Mouse (Mus musculus) forebrain, embryonic 15.5 days (tissue): ENCODE results near the gene Iah1. TPM values are rescaled to one million over a fixed set of nuclear protein-coding genes. Genes with fewer than 3 reads are reported as not detected.
A peak's percentile ranks its signal among the peaks of the same experiment; 100 is the strongest.

ENCODE experiments used
- ATAC-seq: fragments of 200-750 bp; cut with Nextera tagmentation; replicated peaks from 2 replicates; pipeline ENCODE4 v1.8.0; 2017; ENCODE audit warnings: mild to moderate bottlenecking, moderate TSS enrichment, moderate library complexity
- H3K27ac ChIP-seq: fragments of 300-500 bp; sonication (generic); replicated peaks from 2 replicates; pipeline ENCODE4 v1.5.1; 2015; ENCODE audit warnings: mild to moderate bottlenecking, inconsistent platforms
- H3K27me3 ChIP-seq: fragments of 300-500 bp; sonication (generic); 2 replicates; pipeline ENCODE4 v1.6.1; 2015; ENCODE audit warnings: inconsistent platforms
- H3K36me3 ChIP-seq: fragments of 300-500 bp; sonication (generic); 2 replicates; pipeline ENCODE4 v1.6.1; 2015; ENCODE audit warnings: mild to moderate bottlenecking, inconsistent platforms
- H3K4me1 ChIP-seq: fragments of 300-500 bp; sonication (generic); 2 replicates; pipeline ENCODE4 v1.6.1; 2015; ENCODE audit warnings: inconsistent platforms
- H3K4me2 ChIP-seq: fragments of 300-500 bp; sonication (generic); replicated peaks from 2 replicates; pipeline ENCODE4 v1.6.1; 2015; ENCODE audit warnings: mild to moderate bottlenecking, inconsistent platforms
- H3K4me3 ChIP-seq: fragments of 300-500 bp; sonication (generic); 2 replicates; pipeline ENCODE4 v1.5.1; 2015; ENCODE audit warnings: mild to moderate bottlenecking, inconsistent platforms
- H3K9ac ChIP-seq: fragments of 300-500 bp; sonication (generic); replicated peaks from 2 replicates; pipeline ENCODE4 v1.6.1; 2015; ENCODE audit warnings: mild to moderate bottlenecking, inconsistent platforms
- H3K9me3 ChIP-seq: fragments of 300-500 bp; sonication (generic); 2 replicates; pipeline ENCODE4 v1.6.1; 2016; ENCODE audit warnings: inconsistent platforms
- WGBS: fragments of 180-500 bp; shearing (Covaris S2); methylation state at CpG from one replicate; pipeline ENCODE4 v1.1.7; 2015; ENCODE audit warnings: mixed read lengths; 5-methylcytosine and 5-hydroxymethylcytosine counted together
- polyA plus RNA-seq: library from polyadenylated mRNA; unstranded; fragments of >200 nt; fragmentation: Nextera tagmentation; extraction: Ambion mirVana; gene quantifications from 2 replicates; pipeline ENCODE4 v1.2.1, GENCODE M21; 2015

Iah1 gene
- 44.3 and 51.1 TPM in 2 replicates for polyA plus RNA-seq

GRCm38 (mm10) chr12:21315923-21316868 is at the start of gene Iah1:
Gene Iah1 (plus strand): TSS chr12:21316389.
- peak within 1 kb of the TSS; percentile 77 for H3K9ac ChIP-seq
- H3K27me3 ChIP-seq = no peaks in the 10 kb centered on the region
- peak; percentile 93 for ATAC-seq
- H3K4me1 ChIP-seq = peaks cover 11% of the 10 kb centered on the region
- 2% methylated on average over 59 of the region's 59 CpGs for WGBS
- peak within 1 kb of the TSS; percentile 71 for H3K4me3 ChIP-seq
- H3K36me3 ChIP-seq = peaks cover 43% of the 10 kb centered on the region
- peak within 1 kb of the TSS; percentile 71 for H3K27ac ChIP-seq
- H3K4me2 ChIP-seq = peak within 1 kb of the TSS; percentile 63
- no peaks in the 10 kb centered on the region for H3K9me3 ChIP-seq

GRCm38 (mm10) chr12:21266784-21267098 is 49.4 kb upstream of the Iah1 start:
- Histone ChIP-seq H3K9ac (no peak overlapping the region), H3K9me3 (no peaks in the 10 kb centered on the region), H3K27ac (no peak overlapping the region), H3K36me3 (peaks cover 69% of the 10 kb centered on the region), H3K4me2 (no peak overlapping the region), H3K27me3 (no peaks in the 10 kb centered on the region), H3K4me3 (no peak overlapping the region), H3K4me1 (no peaks in the 10 kb centered on the region)
- 87% methylated on average over 2 of the region's 2 CpGs for WGBS
- ATAC-seq = no peak; the same call in 1 of the 2 replicates

GRCm38 (mm10) chr12:21268083-21268616 is 48.0 kb upstream of the Iah1 start:
- Histone ChIP-seq H3K9ac (no peak overlapping the region), H3K4me1 (no peaks in the 10 kb centered on the region), H3K36me3 (peaks cover 66% of the 10 kb centered on the region), H3K9me3 (no peaks in the 10 kb centered on the region), H3K4me2 (no peak overlapping the region), H3K27ac (no peak overlapping the region), H3K4me3 (no peak overlapping the region), H3K27me3 (no peaks in the 10 kb centered on the region)
- no peak for ATAC-seq
- WGBS = 86% methylated on average over 8 of the region's 8 CpGs

- no peaks in the 10 kb centered on the region for H3K9me3 ChIP-seq
- no peaks in the 10 kb centered on the region for H3K27me3 ChIP-seq
- no peaks in the 10 kb centered on the region for H3K4me1 ChIP-seq
- H3K9ac ChIP-seq = no peak overlapping the region
- WGBS = 75% methylated on average over 7 of the region's 7 CpGs
- peaks cover 36% of the 10 kb centered on the region for H3K36me3 ChIP-seq
- H3K4me3 ChIP-seq = no peak overlapping the region
- no peak overlapping the region for H3K27ac ChIP-seq
- no peak overlapping the region for H3K4me2 ChIP-seq
- no peak for ATAC-seq
Observed at GRCm38 (mm10) chr12:21274446-21274845, 41.7 kb upstream of the Iah1 start.

GRCm38 (mm10) chr12:21277352-21277864 is 38.8 kb upstream of the Iah1 start:
- Histone ChIP-seq H3K27ac (no peak overlapping the region), H3K4me3 (no peak overlapping the region), H3K9ac (no peak overlapping the region), H3K4me2 (no peak overlapping the region), H3K27me3 (no peaks in the 10 kb centered on the region), H3K4me1 (no peaks in the 10 kb centered on the region), H3K36me3 (0 out of 2 replicates have a peak, but pooled peaks cover 6% of the 10 kb centered on the region), H3K9me3 (no peaks in the 10 kb centered on the region)
- no peak for ATAC-seq
- 56% methylated on average over 1 of the region's 1 CpGs for WGBS

- 55% methylated on average over 11 of the region's 11 CpGs for WGBS
- no peak for ATAC-seq
- H3K27ac ChIP-seq = peak within 1 kb of the TSS; percentile 94
- H3K4me2 ChIP-seq = peak within 1 kb of the TSS; percentile 77
- no peaks in the 10 kb centered on the region for H3K27me3 ChIP-seq
- peaks cover 31% of the 10 kb centered on the region for H3K4me1 ChIP-seq
- H3K9ac ChIP-seq = peak within 1 kb of the TSS; percentile 92
- no peaks in the 10 kb centered on the region for H3K36me3 ChIP-seq
- H3K9me3 ChIP-seq = no peaks in the 10 kb centered on the region
- peak within 1 kb of the TSS; percentile 86 for H3K4me3 ChIP-seq
Observed at GRCm38 (mm10) chr12:21284761-21285441, 31.3 kb upstream of the Iah1 start, which contains the start of gene Cpsf3. Gene Cpsf3 (plus strand): TSS chr12:21285391.

- H3K27me3 ChIP-seq = no peaks in the 10 kb centered on the region
- peak overlapping the region; percentile 82 for H3K27ac ChIP-seq
- ATAC-seq = no peak; the same call in 1 of the 2 replicates
- H3K9me3 ChIP-seq = no peaks in the 10 kb centered on the region
- H3K4me3 ChIP-seq = peak overlapping the region; percentile 86
- H3K4me1 ChIP-seq = peaks cover 31% of the 10 kb centered on the region
- H3K9ac ChIP-seq = peak overlapping the region; percentile 74
- WGBS = under 1% methylated on average over 47 of the region's 47 CpGs
- peak overlapping the region; percentile 77 for H3K4me2 ChIP-seq
- H3K36me3 ChIP-seq = peaks cover 5% of the 10 kb centered on the region
Observed at GRCm38 (mm10) chr12:21285508-21286242, 30.5 kb upstream of the Iah1 start.

- H3K4me1 ChIP-seq = peaks cover 31% of the 10 kb centered on the region
- WGBS = under 1% methylated on average over 28 of the region's 28 CpGs
Observed at GRCm38 (mm10) chr12:21286243-21286622, 30.0 kb upstream of the Iah1 start, which contains the start of gene Itgb1bp1. Gene Itgb1bp1 (minus strand): TSS chr12:21286284.

GRCm38 (mm10) chr12:21286712-21287650 is 29.2 kb upstream of the Iah1 start:
- peak overlapping the region; percentile 92 for H3K9ac ChIP-seq
- ATAC-seq = peak; percentile 47
- peaks cover 31% of the 10 kb centered on the region for H3K4me1 ChIP-seq
- no peaks in the 10 kb centered on the region for H3K9me3 ChIP-seq
- peak overlapping the region; percentile 71 for H3K4me2 ChIP-seq
- H3K27ac ChIP-seq = peak overlapping the region; percentile 94
- 32% methylated on average over 18 of the region's 18 CpGs for WGBS
- H3K36me3 ChIP-seq = peaks cover 19% of the 10 kb centered on the region
- H3K4me3 ChIP-seq = peak overlapping the region; percentile 86
- H3K27me3 ChIP-seq = no peaks in the 10 kb centered on the region

More at GRCm38 (mm10) chr12:21286243-21286622, 30.0 kb upstream of the Iah1 start, which contains the start of gene Itgb1bp1:
- H3K9ac ChIP-seq = peak within 1 kb of the TSS; percentile 92
- peak within 1 kb of the TSS; percentile 77 for H3K4me2 ChIP-seq
- H3K27me3 ChIP-seq = no peaks in the 10 kb centered on the region
- H3K4me3 ChIP-seq = peak within 1 kb of the TSS; percentile 86
- H3K9me3 ChIP-seq = no peaks in the 10 kb centered on the region
- H3K27ac ChIP-seq = peak within 1 kb of the TSS; percentile 94
- peaks cover 11% of the 10 kb centered on the region for H3K36me3 ChIP-seq
- peak; percentile 97 for ATAC-seq

GRCm38 (mm10) chr12:21288716-21289395 is 27.3 kb upstream of the Iah1 start:
- WGBS = 95% methylated on average over 3 of the region's 3 CpGs
- Histone ChIP-seq H3K9ac (no peak overlapping the region), H3K4me1 (peaks cover 31% of the 10 kb centered on the region), H3K4me3 (no peak overlapping the region), H3K27me3 (no peaks in the 10 kb centered on the region), H3K36me3 (peaks cover 37% of the 10 kb centered on the region), H3K4me2 (no peak overlapping the region), H3K27ac (no peak overlapping the region), H3K9me3 (no peaks in the 10 kb centered on the region)
- no peak for ATAC-seq
